Mouse (Mus musculus): ENCODE data around the gene Cep112. TPM values are rescaled to one million over a fixed set of nuclear protein-coding genes. Genes with fewer than 3 reads are reported as not detected.

Gene Cep112
- polyA plus RNA-seq, 1 experiment, result not detected

DNA sequence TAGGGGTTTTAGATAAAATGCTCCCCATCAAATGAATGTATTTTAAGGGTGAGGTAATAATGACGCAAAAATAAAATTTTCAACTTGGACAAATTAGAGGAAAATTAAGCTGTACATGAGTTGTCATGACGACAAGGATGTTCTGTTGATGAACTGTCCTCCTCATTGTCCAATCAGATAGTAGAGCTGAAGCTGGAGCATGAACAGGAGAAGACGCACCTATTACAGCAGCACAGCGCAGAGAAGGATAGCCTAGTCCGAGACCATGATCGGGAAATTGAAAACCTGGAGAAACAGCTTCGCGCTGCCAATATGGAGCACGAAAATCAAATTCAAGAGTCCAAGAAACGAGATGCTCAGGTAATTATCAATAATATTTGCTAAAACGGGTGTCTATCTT is 181.0 kb downstream of the Cep112 start:
- H3K9me3 ChIP-seq (ENCODE audit: control insufficient read depth, low read length), result no peaks in the 10 kb centered on the region
- no peaks in the 10 kb centered on the region for H3K4me1 ChIP-seq (ENCODE audit: control insufficient read depth)
- TF ChIP-seq TAL1 (IDR thresholded peaks at IDR 0.05; ENCODE audit: low read length) (no peak), GATA1 (IDR thresholded peaks at IDR 0.05; ENCODE audit: low read length) (no peak)
- H3K36me3 ChIP-seq (ENCODE audit: control insufficient read depth), result no peaks in the 10 kb centered on the region
- no peak overlapping the region for H3K4me3 ChIP-seq (replicated peaks)
- no peaks in the 10 kb centered on the region for H3K27me3 ChIP-seq (ENCODE audit: control insufficient read depth)

DNA sequence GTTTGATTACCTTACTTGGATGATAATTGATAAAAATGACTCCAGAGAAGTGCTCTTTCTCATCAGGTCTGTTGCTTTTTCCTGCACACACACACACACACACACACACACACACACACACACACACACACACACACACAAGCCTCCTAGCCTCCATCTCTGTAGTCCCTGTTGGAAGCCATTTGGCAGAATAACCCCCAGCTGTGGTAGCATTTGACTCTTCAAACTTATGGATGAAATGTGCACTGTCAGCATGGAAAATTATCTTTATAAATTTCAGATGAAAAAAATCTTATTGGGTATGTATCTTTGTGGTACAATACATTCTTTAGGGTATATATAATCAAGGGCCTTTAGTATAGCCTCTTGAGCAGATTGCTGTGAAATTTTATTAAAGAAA is 181.8 kb downstream of the Cep112 start:
- Histone ChIP-seq H3K36me3 (ENCODE audit: control insufficient read depth) (no peaks in the 10 kb centered on the region), H3K9me3 (ENCODE audit: control insufficient read depth, low read length) (no peaks in the 10 kb centered on the region), H3K27me3 (ENCODE audit: control insufficient read depth) (no peaks in the 10 kb centered on the region), H3K4me1 (ENCODE audit: control insufficient read depth) (no peaks in the 10 kb centered on the region), H3K4me3 (replicated peaks) (no peak overlapping the region)
- TF ChIP-seq TAL1 (IDR thresholded peaks at IDR 0.05; ENCODE audit: low read length) (no peak), GATA1 (IDR thresholded peaks at IDR 0.05; ENCODE audit: low read length) (no peak)

GRCm38 (mm10) chr11:108620628-108621433 is 195.8 kb downstream of the Cep112 start:
- Histone ChIP-seq H3K36me3 (ENCODE audit: control insufficient read depth) (no peaks in the 10 kb centered on the region), H3K4me1 (ENCODE audit: control insufficient read depth) (no peaks in the 10 kb centered on the region), H3K4me3 (replicated peaks) (no peak overlapping the region), H3K27me3 (ENCODE audit: control insufficient read depth) (no peaks in the 10 kb centered on the region), H3K9me3 (ENCODE audit: control insufficient read depth, low read length) (peaks cover 2% of the 10 kb centered on the region; the same call in 1 of the 2 replicates)
- no peak for TF ChIP-seq TAL1 (IDR thresholded peaks at IDR 0.05; ENCODE audit: low read length)
- TF ChIP-seq GATA1 (IDR thresholded peaks at IDR 0.05; ENCODE audit: low read length), result no peak

DNA sequence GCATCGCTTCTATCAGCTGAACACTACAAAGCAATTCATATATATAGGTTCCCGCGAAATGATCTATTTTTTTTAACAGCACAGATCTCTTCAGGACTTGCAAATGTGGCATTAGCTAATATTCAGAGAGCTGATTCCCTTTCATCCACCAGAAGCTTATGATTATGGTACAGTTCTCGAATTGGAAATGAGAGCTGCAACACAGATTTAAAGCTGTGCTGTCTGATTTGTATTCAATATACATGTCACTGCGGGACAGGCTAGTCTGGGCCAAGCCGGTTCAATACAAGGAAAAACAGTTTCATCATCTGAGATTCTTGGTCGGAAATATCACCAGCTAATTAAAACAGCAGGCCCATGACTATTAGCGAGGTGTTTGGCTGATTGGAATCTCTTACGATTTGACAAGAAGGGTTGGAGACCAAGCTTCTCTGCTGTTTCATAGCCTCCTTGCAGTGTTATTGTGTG is 196.5 kb downstream of the Cep112 start:
- H3K4me3 ChIP-seq (replicated peaks), result no peak overlapping the region
- no peaks in the 10 kb centered on the region for H3K27me3 ChIP-seq (ENCODE audit: control insufficient read depth)
- TF ChIP-seq TAL1 (IDR thresholded peaks at IDR 0.05; ENCODE audit: low read length) (no peak), GATA1 (IDR thresholded peaks at IDR 0.05; ENCODE audit: low read length) (no peak)
- H3K36me3 ChIP-seq (ENCODE audit: control insufficient read depth), result no peaks in the 10 kb centered on the region
- no peaks in the 10 kb centered on the region for H3K4me1 ChIP-seq (ENCODE audit: control insufficient read depth)
- H3K9me3 ChIP-seq (ENCODE audit: control insufficient read depth, low read length), result peaks cover 2% of the 10 kb centered on the region; the same call in 1 of the 2 replicates

- H3K4me1 ChIP-seq (ENCODE audit: control insufficient read depth), result no peaks in the 10 kb centered on the region
- no peaks in the 10 kb centered on the region for H3K36me3 ChIP-seq (ENCODE audit: control insufficient read depth)
- TF ChIP-seq TAL1 (IDR thresholded peaks at IDR 0.05; ENCODE audit: low read length), result no peak
- no peak for TF ChIP-seq GATA1 (IDR thresholded peaks at IDR 0.05; ENCODE audit: low read length)
- H3K9me3 ChIP-seq (ENCODE audit: control insufficient read depth, low read length), result peaks cover 2% of the 10 kb centered on the region; the same call in 1 of the 2 replicates
- H3K27me3 ChIP-seq (ENCODE audit: control insufficient read depth), result no peaks in the 10 kb centered on the region
- no peak overlapping the region for H3K4me3 ChIP-seq (replicated peaks)
These were observed 200.7 kb downstream of the Cep112 start for GRCm38 (mm10) chr11:108625546-108626232.

DNA sequence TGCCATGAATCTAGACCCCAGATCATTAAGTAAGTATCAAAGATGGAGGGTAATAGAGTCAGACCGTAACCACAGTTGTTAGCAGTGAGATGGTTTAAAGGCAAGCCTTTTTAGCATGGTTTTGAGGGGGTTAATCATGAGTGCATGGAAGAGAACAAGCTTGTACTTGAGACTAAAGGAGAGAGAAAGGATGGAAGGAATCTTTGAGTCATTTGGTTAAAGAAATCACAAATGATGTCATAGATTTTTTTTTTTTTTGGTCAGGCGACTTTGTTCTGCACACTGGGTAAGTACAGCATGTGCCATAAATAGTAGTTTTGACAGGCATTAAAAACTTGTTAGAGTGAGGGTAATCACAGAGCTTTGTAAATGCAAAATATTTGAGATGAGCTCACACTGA is 212.8 kb downstream of the Cep112 start:
- TF ChIP-seq TAL1 (IDR thresholded peaks at IDR 0.05; ENCODE audit: low read length), result no peak
- no peak for TF ChIP-seq GATA1 (IDR thresholded peaks at IDR 0.05; ENCODE audit: low read length)
- no peaks in the 10 kb centered on the region for H3K4me1 ChIP-seq (ENCODE audit: control insufficient read depth)
- H3K9me3 ChIP-seq (ENCODE audit: control insufficient read depth, low read length), result no peaks in the 10 kb centered on the region
- no peak overlapping the region for H3K4me3 ChIP-seq (replicated peaks)
- no peaks in the 10 kb centered on the region for H3K27me3 ChIP-seq (ENCODE audit: control insufficient read depth)
- H3K36me3 ChIP-seq (ENCODE audit: control insufficient read depth), result no peaks in the 10 kb centered on the region

DNA sequence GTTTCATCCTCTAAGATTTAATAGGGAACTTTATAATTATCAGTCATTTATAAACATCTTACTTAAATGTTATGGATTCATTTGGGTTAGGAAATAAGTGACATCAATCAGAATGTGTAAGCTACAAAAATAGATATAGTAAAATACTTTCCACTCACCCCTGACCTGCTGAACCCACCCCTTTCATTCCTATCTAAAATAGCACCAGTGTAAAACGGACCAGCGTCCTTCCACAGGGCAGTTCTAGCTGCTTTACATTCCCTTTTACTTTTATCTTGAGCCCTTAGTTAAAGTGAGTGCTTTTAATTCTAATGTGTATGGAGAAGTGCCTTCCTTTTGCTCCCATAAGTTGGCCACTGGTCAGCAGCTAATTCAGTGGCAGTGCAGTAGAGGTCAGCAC is 230.6 kb downstream of the Cep112 start:
- no peaks in the 10 kb centered on the region for H3K4me1 ChIP-seq (ENCODE audit: control insufficient read depth)
- no peaks in the 10 kb centered on the region for H3K36me3 ChIP-seq (ENCODE audit: control insufficient read depth)
- H3K9me3 ChIP-seq (ENCODE audit: control insufficient read depth, low read length), result no peaks in the 10 kb centered on the region; the same call in 1 of the 2 replicates
- H3K4me3 ChIP-seq (replicated peaks), result no peak overlapping the region
- no peaks in the 10 kb centered on the region for H3K27me3 ChIP-seq (ENCODE audit: control insufficient read depth)
- TF ChIP-seq GATA1 (IDR thresholded peaks at IDR 0.05; ENCODE audit: low read length), result no peak
- TF ChIP-seq TAL1 (IDR thresholded peaks at IDR 0.05; ENCODE audit: low read length), result no peak

DNA sequence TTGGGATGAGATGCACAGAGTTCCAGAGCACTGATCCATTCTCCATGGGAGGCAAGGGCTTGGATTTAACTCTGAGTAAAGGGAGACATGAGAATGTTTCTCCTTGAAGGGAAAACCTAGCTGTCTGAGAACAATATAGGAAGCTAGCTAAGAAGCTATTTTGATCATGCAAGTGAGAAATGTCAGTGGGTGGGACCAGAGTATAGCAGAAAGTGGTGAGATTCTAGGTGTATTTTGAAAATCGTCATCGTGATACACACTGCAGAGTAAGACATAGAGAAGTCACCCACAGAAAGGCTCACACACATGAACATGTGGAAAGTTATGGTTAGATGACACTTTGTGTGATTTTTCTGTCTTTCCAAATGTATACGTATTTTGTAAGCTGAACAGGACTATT is 257.0 kb downstream of the Cep112 start:
- Histone ChIP-seq H3K4me3 (replicated peaks) (no peak overlapping the region), H3K4me1 (ENCODE audit: control insufficient read depth) (no peaks in the 10 kb centered on the region), H3K36me3 (ENCODE audit: control insufficient read depth) (no peaks in the 10 kb centered on the region), H3K27me3 (ENCODE audit: control insufficient read depth) (no peaks in the 10 kb centered on the region), H3K9me3 (ENCODE audit: control insufficient read depth, low read length) (no peaks in the 10 kb centered on the region)
- no peak for TF ChIP-seq TAL1 (IDR thresholded peaks at IDR 0.05; ENCODE audit: low read length)
- TF ChIP-seq GATA1 (IDR thresholded peaks at IDR 0.05; ENCODE audit: low read length), result no peak

DNA sequence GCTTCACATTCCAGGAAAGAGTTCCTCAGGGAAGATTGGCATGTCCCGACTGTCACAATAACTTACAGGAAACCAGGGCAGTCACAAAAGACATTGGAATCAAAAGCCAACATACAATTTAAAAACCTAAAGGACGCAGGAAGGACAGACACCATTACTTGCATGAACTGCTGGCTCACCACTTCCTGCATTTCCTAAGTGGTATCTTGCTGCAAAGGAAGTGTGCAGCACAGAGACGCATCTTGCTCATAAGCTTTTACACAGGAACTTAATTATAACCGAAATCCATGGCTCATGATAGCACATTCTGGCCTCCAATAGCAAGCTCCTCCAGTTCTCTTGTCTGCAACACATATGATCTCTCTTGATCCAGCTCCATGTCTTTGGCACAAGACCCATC is 271.6 kb downstream of the Cep112 start:
- no peaks in the 10 kb centered on the region for H3K27me3 ChIP-seq (ENCODE audit: control insufficient read depth)
- TF ChIP-seq TAL1 (IDR thresholded peaks at IDR 0.05; ENCODE audit: low read length), result no peak
- no peak for TF ChIP-seq GATA1 (IDR thresholded peaks at IDR 0.05; ENCODE audit: low read length)
- no peaks in the 10 kb centered on the region for H3K4me1 ChIP-seq (ENCODE audit: control insufficient read depth)
- H3K9me3 ChIP-seq (ENCODE audit: control insufficient read depth, low read length), result no peaks in the 10 kb centered on the region
- H3K36me3 ChIP-seq (ENCODE audit: control insufficient read depth), result no peaks in the 10 kb centered on the region
- H3K4me3 ChIP-seq (replicated peaks), result no peak overlapping the region

Data from erythroblast, embryonic 14.5 days (primary cell).